Mouse (Mus musculus): ENCODE measurements around the gene Dact3. TPM values are rescaled to one million over a fixed set of nuclear protein-coding genes. Genes with fewer than 3 reads are reported as not detected.

The Dact3 gene
- polyA plus RNA-seq, 1 experiment, result 5.3 TPM

- no peak overlapping the region for H3ac ChIP-seq (ENCODE audit: control insufficient read depth, insufficient read length, low read depth)
- H3K36me3 ChIP-seq (ENCODE audit: control insufficient read depth, insufficient read depth), result no peaks in the 10 kb centered on the region
- no peaks in the 10 kb centered on the region for H3K79me2 ChIP-seq (ENCODE audit: control insufficient read depth, insufficient read depth)
- H3K27me3 ChIP-seq (ENCODE audit: control insufficient read depth, insufficient read depth, insufficient read length), result no peaks in the 10 kb centered on the region
- H3K79me3 ChIP-seq (ENCODE audit: low read depth), result no peaks in the 10 kb centered on the region
- H3K4me3 ChIP-seq (ENCODE audit: insufficient read depth, poor library complexity, severe bottlenecking), result no peak overlapping the region
- TF ChIP-seq CEBPB (IDR thresholded peaks at IDR 0.05; ENCODE audit: low read depth) (no peak), CTCF (IDR thresholded peaks at IDR 0.05; ENCODE audit: control insufficient read depth, insufficient read depth, insufficient read length) (no peak), USF1 (IDR thresholded peaks at IDR 0.05; ENCODE audit: low read depth) (no peak), MYOG (IDR thresholded peaks at IDR 0.05; ENCODE audit: control insufficient read depth, extremely low read depth, insufficient read length) (no peak), FOSL1 (IDR thresholded peaks at IDR 0.05; ENCODE audit: insufficient read depth, low read length, poor library complexity, severe bottlenecking) (no peak), MYOD1 (IDR thresholded peaks at IDR 0.05; ENCODE audit: control insufficient read depth, insufficient read length, low read depth) (no peak), MAX (IDR thresholded peaks at IDR 0.05) (no peak)
Measured at GRCm38 (mm10) chr7:16877717-16878116, 2.6 kb downstream of the Dact3 start.

GRCm38 (mm10) chr7:16879796-16880547 lies 4.9 kb downstream of the Dact3 start:
- Histone ChIP-seq H3K4me3 (ENCODE audit: insufficient read depth, poor library complexity, severe bottlenecking) (no peak overlapping the region), H3K36me3 (ENCODE audit: control insufficient read depth, insufficient read depth) (no peaks in the 10 kb centered on the region), H3K79me3 (ENCODE audit: low read depth) (no peaks in the 10 kb centered on the region), H3ac (ENCODE audit: control insufficient read depth, insufficient read length, low read depth) (no peak overlapping the region), H3K27me3 (ENCODE audit: control insufficient read depth, insufficient read depth, insufficient read length) (no peaks in the 10 kb centered on the region), H3K79me2 (ENCODE audit: control insufficient read depth, insufficient read depth) (no peaks in the 10 kb centered on the region)
- TF ChIP-seq USF1 (IDR thresholded peaks at IDR 0.05; ENCODE audit: low read depth) (no peak), CTCF (IDR thresholded peaks at IDR 0.05; ENCODE audit: control insufficient read depth, insufficient read depth, insufficient read length) (no peak), MYOD1 (IDR thresholded peaks at IDR 0.05; ENCODE audit: control insufficient read depth, insufficient read length, low read depth) (no peak), MAX (IDR thresholded peaks at IDR 0.05) (no peak), FOSL1 (IDR thresholded peaks at IDR 0.05; ENCODE audit: insufficient read depth, low read length, poor library complexity, severe bottlenecking) (no peak), CEBPB (IDR thresholded peaks at IDR 0.05; ENCODE audit: low read depth) (no peak), MYOG (IDR thresholded peaks at IDR 0.05; ENCODE audit: control insufficient read depth, extremely low read depth, insufficient read length) (no peak)

DNA sequence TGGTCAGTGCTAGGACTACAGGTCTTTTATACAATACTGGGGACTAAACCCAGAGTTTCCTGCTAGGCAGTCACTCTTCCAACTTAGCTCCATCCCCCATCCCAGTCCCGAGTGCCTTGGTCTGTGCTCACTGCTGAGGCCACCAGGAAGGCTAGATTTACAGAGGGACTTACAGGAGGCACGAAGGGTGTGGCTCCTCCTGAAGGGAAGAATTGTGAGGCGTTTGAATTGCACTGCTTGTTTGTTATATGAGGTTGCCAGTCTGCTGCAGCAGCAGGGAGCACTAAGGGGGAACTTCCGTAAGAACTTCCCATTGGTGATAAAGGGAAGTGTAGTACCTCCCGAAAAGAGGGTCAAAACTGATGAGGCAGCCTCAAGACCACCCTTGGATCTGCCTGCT lies 5.5 kb downstream of the Dact3 start:
- Histone ChIP-seq H3ac (ENCODE audit: control insufficient read depth, insufficient read length, low read depth) (no peak overlapping the region), H3K79me3 (ENCODE audit: low read depth) (no peaks in the 10 kb centered on the region), H3K27me3 (ENCODE audit: control insufficient read depth, insufficient read depth, insufficient read length) (no peaks in the 10 kb centered on the region), H3K36me3 (ENCODE audit: control insufficient read depth, insufficient read depth) (no peaks in the 10 kb centered on the region), H3K4me3 (ENCODE audit: insufficient read depth, poor library complexity, severe bottlenecking) (no peak overlapping the region), H3K79me2 (ENCODE audit: control insufficient read depth, insufficient read depth) (no peaks in the 10 kb centered on the region)
- TF ChIP-seq MYOG (IDR thresholded peaks at IDR 0.05; ENCODE audit: control insufficient read depth, extremely low read depth, insufficient read length), result no peak

GRCm38 (mm10) chr7:16883162-16883561 lies 8.0 kb downstream of the Dact3 start:
- Histone ChIP-seq H3K79me3 (ENCODE audit: low read depth) (no peaks in the 10 kb centered on the region), H3K79me2 (ENCODE audit: control insufficient read depth, insufficient read depth) (no peaks in the 10 kb centered on the region), H3ac (ENCODE audit: control insufficient read depth, insufficient read length, low read depth) (no peak overlapping the region), H3K4me3 (ENCODE audit: insufficient read depth, poor library complexity, severe bottlenecking) (no peak overlapping the region), H3K27me3 (ENCODE audit: control insufficient read depth, insufficient read depth, insufficient read length) (no peaks in the 10 kb centered on the region), H3K36me3 (ENCODE audit: control insufficient read depth, insufficient read depth) (no peaks in the 10 kb centered on the region)
- TF ChIP-seq FOSL1 (IDR thresholded peaks at IDR 0.05; ENCODE audit: insufficient read depth, low read length, poor library complexity, severe bottlenecking) (no peak), CTCF (IDR thresholded peaks at IDR 0.05; ENCODE audit: control insufficient read depth, insufficient read depth, insufficient read length) (no peak), MAX (IDR thresholded peaks at IDR 0.05) (no peak), MYOD1 (IDR thresholded peaks at IDR 0.05; ENCODE audit: control insufficient read depth, insufficient read length, low read depth) (no peak), USF1 (IDR thresholded peaks at IDR 0.05; ENCODE audit: low read depth) (no peak), CEBPB (IDR thresholded peaks at IDR 0.05; ENCODE audit: low read depth) (no peak), MYOG (IDR thresholded peaks at IDR 0.05; ENCODE audit: control insufficient read depth, extremely low read depth, insufficient read length) (no peak)

GRCm38 (mm10) chr7:16884334-16884733 lies 9.2 kb downstream of the Dact3 start:
- no peak overlapping the region for H3K4me3 ChIP-seq (ENCODE audit: insufficient read depth, poor library complexity, severe bottlenecking)
- no peaks in the 10 kb centered on the region for H3K79me2 ChIP-seq (ENCODE audit: control insufficient read depth, insufficient read depth)
- no peaks in the 10 kb centered on the region for H3K36me3 ChIP-seq (ENCODE audit: control insufficient read depth, insufficient read depth)
- no peak overlapping the region for H3ac ChIP-seq (ENCODE audit: control insufficient read depth, insufficient read length, low read depth)
- H3K79me3 ChIP-seq (ENCODE audit: low read depth), result no peaks in the 10 kb centered on the region
- H3K27me3 ChIP-seq (ENCODE audit: control insufficient read depth, insufficient read depth, insufficient read length), result no peaks in the 10 kb centered on the region
- no peak for TF ChIP-seq USF1 (IDR thresholded peaks at IDR 0.05; ENCODE audit: low read depth)
- no peak for TF ChIP-seq CTCF (IDR thresholded peaks at IDR 0.05; ENCODE audit: control insufficient read depth, insufficient read depth, insufficient read length)
- no peak for TF ChIP-seq MYOG (IDR thresholded peaks at IDR 0.05; ENCODE audit: control insufficient read depth, extremely low read depth, insufficient read length)

DNA sequence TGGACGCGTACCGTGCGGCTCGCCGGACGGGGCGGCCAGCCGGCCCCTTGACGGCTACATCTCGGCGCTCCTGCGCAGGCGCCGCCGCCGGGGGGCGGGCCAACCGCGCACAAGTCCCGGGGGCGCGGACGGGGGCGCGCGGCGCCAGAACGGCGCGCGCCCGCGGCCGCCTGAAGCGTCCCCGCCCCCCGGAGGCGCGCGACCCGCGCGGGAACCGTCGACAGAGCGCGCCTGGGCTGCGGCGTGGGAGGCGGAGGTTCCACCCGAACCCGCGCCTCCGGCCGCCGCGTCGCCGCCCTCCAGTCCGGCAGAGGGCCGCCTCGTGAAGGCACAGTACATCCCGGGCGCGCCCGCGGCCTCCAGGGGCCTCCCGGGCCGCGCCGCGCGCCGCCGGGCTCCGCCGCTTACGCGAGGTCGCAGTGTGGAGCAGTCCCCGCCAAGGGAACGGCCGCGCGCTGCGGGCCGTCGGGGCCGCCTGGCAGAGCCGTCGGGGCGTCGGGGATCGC lies 10.2 kb downstream of the Dact3 start:
- no peaks in the 10 kb centered on the region for H3K27me3 ChIP-seq (ENCODE audit: control insufficient read depth, insufficient read depth, insufficient read length)
- no peaks in the 10 kb centered on the region for H3K79me2 ChIP-seq (ENCODE audit: control insufficient read depth, insufficient read depth)
- H3ac ChIP-seq (ENCODE audit: control insufficient read depth, insufficient read length, low read depth), result no peak overlapping the region
- no peak overlapping the region for H3K4me3 ChIP-seq (ENCODE audit: insufficient read depth, poor library complexity, severe bottlenecking)
- no peaks in the 10 kb centered on the region for H3K79me3 ChIP-seq (ENCODE audit: low read depth)
- H3K36me3 ChIP-seq (ENCODE audit: control insufficient read depth, insufficient read depth), result no peaks in the 10 kb centered on the region
- TF ChIP-seq CEBPB (IDR thresholded peaks at IDR 0.05; ENCODE audit: low read depth), result no peak
- no peak for TF ChIP-seq MYOG (IDR thresholded peaks at IDR 0.05; ENCODE audit: control insufficient read depth, extremely low read depth, insufficient read length)
- no peak for TF ChIP-seq CTCF (IDR thresholded peaks at IDR 0.05; ENCODE audit: control insufficient read depth, insufficient read depth, insufficient read length)
- no peak for TF ChIP-seq FOSL1 (IDR thresholded peaks at IDR 0.05; ENCODE audit: insufficient read depth, low read length, poor library complexity, severe bottlenecking)
- TF ChIP-seq MAX (IDR thresholded peaks at IDR 0.05), result no peak
- no peak for TF ChIP-seq USF1 (IDR thresholded peaks at IDR 0.05; ENCODE audit: low read depth)
- no peak for TF ChIP-seq MYOD1 (IDR thresholded peaks at IDR 0.05; ENCODE audit: control insufficient read depth, insufficient read length, low read depth)

All from C2C12 (cell line).